Mouse (Mus musculus): Measurements from ENCODE around the gene Actr6. TPM values are rescaled to one million over a fixed set of nuclear protein-coding genes. Genes with fewer than 3 reads are reported as not detected.

Gene Actr6
- 1.3 TPM for polyA plus RNA-seq (2015; fragmentation: Illumina TruSeq; extraction: RNeasy Lipid Tissue Mini Kit (QIAGEN cat#74804); ENCODE audit: insufficient read depth, low read depth, low replicate concordance)

DNA sequence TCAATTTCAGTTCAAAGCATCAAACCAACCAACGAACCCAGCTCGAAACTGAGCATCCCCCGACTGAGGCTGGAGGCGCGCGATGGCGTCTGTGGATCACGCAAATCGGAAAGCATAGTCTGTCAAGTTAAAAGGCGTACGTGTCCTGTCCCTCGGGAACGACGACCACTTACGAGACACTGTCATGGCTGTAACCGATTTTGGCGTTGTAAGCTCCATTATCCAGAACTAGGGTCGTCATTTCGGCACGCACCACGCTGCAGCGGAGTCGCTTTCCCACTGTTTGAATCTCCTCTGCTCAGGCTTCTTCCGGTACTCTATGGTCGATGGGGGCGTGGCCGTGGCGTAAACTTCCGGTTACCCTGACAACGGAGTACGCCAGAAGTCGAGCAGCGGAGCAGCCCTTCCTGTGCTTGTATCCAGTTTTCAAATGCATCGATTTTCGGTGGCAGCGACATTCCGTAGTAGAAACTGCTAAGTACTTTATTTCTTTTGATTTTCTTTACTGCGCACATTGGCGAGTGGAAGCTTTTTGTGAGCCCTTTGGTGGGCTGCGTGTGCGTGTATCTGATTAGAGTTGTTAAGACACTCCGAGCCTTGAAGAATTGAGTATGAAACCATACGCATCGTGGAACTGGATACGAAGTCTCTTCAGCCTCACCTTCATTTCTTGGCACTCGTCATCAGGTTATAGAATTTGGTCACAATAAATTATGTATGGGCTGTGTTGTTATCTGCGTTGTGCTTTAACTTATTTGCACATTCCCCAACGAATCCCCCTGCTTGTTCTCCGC, at the start of gene Actr6:
Gene Actr6, minus strand, starts transcription at position 295 of the 794 bp plus-strand sequence.

DNA sequence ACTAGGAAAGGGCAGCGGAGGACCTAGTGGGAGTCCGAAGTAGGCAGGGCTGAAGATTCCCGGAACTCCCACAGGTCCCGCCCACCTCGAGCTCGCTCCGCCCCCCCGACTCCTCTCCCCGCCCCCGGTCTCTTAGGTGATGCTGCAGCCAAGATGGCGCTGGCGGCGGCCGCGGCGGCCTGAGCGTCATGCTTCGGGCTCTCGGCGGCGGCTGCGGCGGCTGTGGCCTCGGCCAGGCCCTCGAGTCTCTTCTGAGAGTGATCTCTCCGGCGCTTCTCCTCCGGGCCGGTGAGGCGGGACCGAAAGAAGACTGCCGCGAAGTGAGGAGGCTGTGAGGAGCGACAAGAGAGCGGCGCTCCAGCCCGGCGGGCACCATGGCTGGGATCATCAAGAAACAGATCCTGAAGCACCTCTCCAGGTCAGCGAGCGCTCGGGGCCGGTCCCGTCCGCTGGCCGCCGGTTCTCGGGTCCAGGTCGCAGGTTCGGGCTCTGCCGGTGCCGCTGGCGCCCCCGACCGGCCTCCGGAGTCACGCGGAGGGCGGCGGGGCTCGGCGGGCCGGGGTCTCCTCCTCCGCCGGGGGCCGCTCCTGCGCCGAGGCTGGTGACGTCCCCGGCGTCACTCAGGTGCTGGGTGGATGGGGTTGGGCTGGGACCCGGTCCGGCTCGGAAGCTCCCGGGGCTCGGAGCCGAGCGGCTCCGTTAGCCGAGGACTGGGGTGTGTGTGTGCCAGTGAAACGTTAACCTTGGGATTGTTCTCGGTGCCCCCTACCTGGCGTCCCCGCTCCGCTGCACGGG, 13.0 kb upstream of the Actr6 start, which contains the start of gene Uhrf1bp1l:
Gene Uhrf1bp1l, plus strand, starts transcription at position 121 of the 795 bp plus-strand sequence.

DNA sequence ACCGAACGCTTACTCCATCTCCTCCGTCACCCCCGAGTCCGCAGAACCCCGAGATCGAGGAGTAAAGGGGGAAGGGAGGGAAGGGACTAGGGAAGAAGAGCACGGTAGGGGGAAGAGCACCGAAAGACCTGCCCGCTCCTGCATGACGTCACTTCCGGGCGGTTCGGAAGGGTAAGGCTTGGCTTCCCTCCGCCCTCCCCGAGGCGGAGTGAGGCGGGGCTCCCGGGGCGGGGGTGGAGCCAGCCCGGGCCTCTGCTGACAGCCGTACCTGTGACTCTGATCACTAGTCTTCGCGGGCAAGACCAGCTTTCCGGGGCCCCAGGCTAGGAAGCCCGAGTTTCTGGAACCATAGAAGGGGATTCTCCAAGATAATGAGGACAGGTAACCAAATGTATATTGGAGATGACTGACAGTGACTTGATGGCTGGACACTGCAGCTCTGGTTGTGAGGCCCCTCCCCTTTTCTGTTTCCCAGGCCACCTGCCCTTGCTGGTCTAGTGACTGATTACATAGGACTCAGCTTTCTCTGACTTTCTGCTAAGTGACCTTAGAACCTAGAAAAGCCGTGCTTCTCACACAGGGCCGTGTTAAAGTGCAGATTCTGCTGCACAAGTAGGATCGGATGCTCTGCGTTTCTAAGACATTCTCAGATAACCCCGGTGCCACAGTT, 45.8 kb downstream of the Actr6 start, which contains the start of gene Scyl2:
Gene Scyl2, minus strand, starts transcription at position 147 of the 670 bp plus-strand sequence.

Other genes starting within 250 kb of the Actr6 start
- 6.4 TPM for gene Nr1h4, start 198.7 kb downstream of the Actr6 start, polyA plus RNA-seq (2015; fragmentation: Illumina TruSeq; extraction: RNeasy Lipid Tissue Mini Kit (QIAGEN cat#74804); ENCODE audit: insufficient read depth, low read depth, low replicate concordance)
- gene Slc17a8, start 111.0 kb downstream of the Actr6 start, polyA plus RNA-seq (2015; fragmentation: Illumina TruSeq; extraction: RNeasy Lipid Tissue Mini Kit (QIAGEN cat#74804); ENCODE audit: insufficient read depth, low read depth, low replicate concordance), result not detected
- gene Scyl2, start 46.0 kb downstream of the Actr6 start, polyA plus RNA-seq (2015; fragmentation: Illumina TruSeq; extraction: RNeasy Lipid Tissue Mini Kit (QIAGEN cat#74804); ENCODE audit: insufficient read depth, low read depth, low replicate concordance), result 4.2 TPM
- 9.4 TPM for gene Uhrf1bp1l, start 12.7 kb upstream of the Actr6 start, polyA plus RNA-seq (2015; fragmentation: Illumina TruSeq; extraction: RNeasy Lipid Tissue Mini Kit (QIAGEN cat#74804); ENCODE audit: insufficient read depth, low read depth, low replicate concordance)
- gene Anks1b, start 141.2 kb upstream of the Actr6 start, polyA plus RNA-seq (2015; fragmentation: Illumina TruSeq; extraction: RNeasy Lipid Tissue Mini Kit (QIAGEN cat#74804); ENCODE audit: insufficient read depth, low read depth, low replicate concordance), result not detected